17 mouse cellular contexts compared by ENCODE assay signal in genomic region chr2:122590351-122590750, GRCm38 (mm10). TPM values are rescaled to one million over a fixed set of nuclear protein-coding genes. Genes with fewer than 3 reads are reported as not detected.
"Had no signal": no experiment of that assay in that cellular context is flagged by ENCODE, and none has a peak within 500 bp of the region (broad histone marks: within the 10 kb centered on the region; RNA-seq: fewer than 3 reads in every experiment).

No protein-coding gene starts in this region.

- H3K4me1 ChIP-seq: limb, embryonic 12.5 days; liver, embryonic 13.5 days; lung, embryonic 15.5 days; megakaryocyte, embryonic 14.5 days; midbrain, embryonic 12.5 days; neural tube, embryonic 13.5 days had no signal

- H3K4me2 ChIP-seq: limb, embryonic 12.5 days; liver, embryonic 13.5 days; lung, embryonic 15.5 days; midbrain, embryonic 12.5 days; neural tube, embryonic 13.5 days had no signal

- H3K9me3 ChIP-seq: limb, embryonic 12.5 days; liver, embryonic 13.5 days; lung, embryonic 15.5 days; megakaryocyte, embryonic 14.5 days; midbrain, embryonic 12.5 days; neural tube, embryonic 13.5 days had no signal

- ATAC-seq: liver, postnatal 0 days; midbrain, embryonic 16.5 days had no signal

- DNase-seq: liver; liver, embryonic 13.5 days; liver, postnatal 0 days; lung, postnatal 14 days; retina, postnatal 1 day; right cerebral cortex, postnatal 4 days; spleen, adult 18-20 months; thymus, adult 18-20 months; thymus, postnatal 25 days had no signal

- H3K4me3 ChIP-seq: layer of hippocampus, adult 2 months; limb, embryonic 12.5 days; liver, embryonic 13.5 days; lung, embryonic 15.5 days; megakaryocyte, embryonic 14.5 days; midbrain, embryonic 12.5 days; neural tube, embryonic 13.5 days had no signal

- H3K27me3 ChIP-seq: limb, embryonic 12.5 days; liver, embryonic 13.5 days; lung, embryonic 15.5 days; midbrain, embryonic 12.5 days; neural tube, embryonic 13.5 days had no signal

- H3K9ac ChIP-seq: limb, embryonic 12.5 days; liver, embryonic 13.5 days; liver, postnatal 0 days; lung, embryonic 15.5 days; midbrain, embryonic 12.5 days; neural tube, embryonic 13.5 days had no signal

- H3K27ac ChIP-seq: layer of hippocampus, adult 2 months; limb, embryonic 12.5 days; liver, embryonic 13.5 days; lung, embryonic 15.5 days; macrophage; midbrain, embryonic 12.5 days; neural tube, embryonic 13.5 days had no signal

- H3K36me3 ChIP-seq: limb, embryonic 12.5 days; liver, embryonic 13.5 days; lung, embryonic 15.5 days; midbrain, embryonic 12.5 days; neural tube, embryonic 13.5 days had no signal

RNA-seq across cellular contexts. Expression of gene AA467197, which starts 46.4 kb away (rescaled TPM):
- polyA plus RNA-seq: midbrain, embryonic 16.5 days; neural tube, embryonic 13.5 days had no signal
